Mouse (Mus musculus) heart, postnatal 4 days (tissue): ENCODE results near the gene Ccdc146. TPM values are rescaled to one million over a fixed set of nuclear protein-coding genes. Genes with fewer than 3 reads are reported as not detected.

Experiments
- DNase-seq: peaks from one replicate; pipeline ENCODE4 v3.0.0; 2021
- total RNA-seq, 2 experiments: library from RNA; stranded (reverse); gene quantifications; 2 replicates each; pipeline ENCODE4 v1.2.3; 2021

The Ccdc146 gene
- total RNA-seq, 2 experiments from 2014 or later = 3.6 to 3.9 TPM

DNA sequence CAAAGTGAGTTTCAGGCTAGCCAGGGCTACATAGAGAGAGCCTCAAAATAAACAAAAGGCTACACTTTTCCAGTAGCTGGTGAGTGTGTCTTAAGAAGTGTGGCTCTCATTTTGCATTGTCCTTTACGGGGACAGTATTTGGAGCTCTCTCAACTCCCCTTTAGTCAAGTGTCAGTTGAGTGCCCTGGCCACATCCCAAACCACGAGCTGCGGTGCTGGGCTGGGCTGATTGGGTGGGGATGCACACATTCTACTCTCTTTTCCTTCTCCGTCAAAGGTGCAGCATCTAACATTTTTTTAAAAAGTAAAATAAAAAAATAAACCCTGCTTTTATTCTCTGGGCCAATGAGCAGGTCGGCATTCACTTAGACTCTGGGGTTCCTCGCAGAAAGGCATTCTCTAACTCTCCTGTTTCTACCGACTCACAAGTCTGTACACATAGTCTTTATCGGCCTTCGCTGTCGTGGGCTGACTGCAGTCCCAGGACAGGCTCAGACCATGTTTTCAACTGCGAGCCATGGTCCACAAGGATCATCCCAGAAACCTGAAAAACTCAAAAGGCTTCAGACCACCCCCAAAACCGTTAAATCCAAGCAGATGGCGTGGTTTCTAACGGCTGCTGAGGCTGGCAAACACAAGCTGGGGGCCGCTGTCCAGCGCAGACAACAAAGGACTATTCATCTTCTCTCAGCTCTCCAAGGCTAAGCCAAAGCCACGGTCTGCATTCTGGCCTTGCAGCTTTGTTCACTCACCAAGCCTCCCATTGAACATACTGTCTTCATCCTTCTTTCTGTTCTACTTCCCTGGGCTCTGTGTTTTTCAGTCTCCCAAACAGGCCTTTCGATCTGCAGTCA, 161.0 kb downstream of the Ccdc146 start:
- peak; percentile 42 for DNase-seq

DNA sequence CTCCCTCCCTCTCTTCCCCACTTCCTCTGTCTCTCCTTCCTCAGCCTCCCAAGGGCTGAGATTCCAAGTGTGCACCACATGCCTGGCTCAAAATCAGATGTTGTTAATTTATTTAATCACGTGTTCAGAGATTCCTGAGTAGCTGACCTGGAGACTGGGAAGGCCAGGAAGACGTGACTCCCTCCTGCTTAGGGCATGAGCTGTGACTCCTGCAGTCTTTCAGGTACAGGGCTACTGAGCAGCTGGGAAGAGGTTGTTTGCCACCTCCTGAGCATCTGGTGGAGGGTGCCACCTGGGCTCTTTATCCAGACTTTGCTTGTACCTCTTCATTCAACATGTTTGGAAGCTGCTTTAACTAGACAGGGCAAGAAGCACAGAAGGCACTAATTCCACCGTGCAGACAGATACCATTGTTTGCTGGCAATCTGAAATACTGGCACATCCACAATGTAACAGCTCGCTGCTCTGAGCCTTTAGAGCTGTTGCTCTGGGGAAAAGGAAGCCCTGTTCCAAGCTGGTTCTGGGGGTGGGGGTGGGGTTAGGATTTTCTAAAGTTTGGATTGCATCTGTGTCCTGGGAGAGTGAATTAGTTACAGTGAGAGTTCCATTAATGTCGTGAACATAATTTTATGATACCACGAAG, 163.2 kb downstream of the Ccdc146 start:
- no peak for DNase-seq

DNA sequence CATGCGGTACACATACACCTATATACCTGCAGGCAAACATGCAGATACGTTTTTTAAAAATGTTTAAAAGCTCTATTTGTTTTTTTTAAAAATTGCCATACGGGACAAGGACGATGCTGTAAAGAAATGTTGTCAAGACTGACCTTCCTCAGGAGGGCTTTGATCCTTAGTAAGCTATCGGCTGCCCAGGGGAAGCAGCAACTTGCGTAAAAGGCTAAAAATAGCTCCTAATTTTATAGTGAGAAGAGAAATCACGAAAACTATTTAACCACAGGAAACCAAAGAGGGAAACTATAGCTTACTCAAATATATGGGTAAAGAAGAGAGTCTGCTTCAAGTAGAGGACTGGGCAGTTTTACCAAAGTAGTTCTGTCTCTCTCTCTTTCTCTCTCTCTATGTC, 163.7 kb downstream of the Ccdc146 start:
- no peak for DNase-seq

DNA sequence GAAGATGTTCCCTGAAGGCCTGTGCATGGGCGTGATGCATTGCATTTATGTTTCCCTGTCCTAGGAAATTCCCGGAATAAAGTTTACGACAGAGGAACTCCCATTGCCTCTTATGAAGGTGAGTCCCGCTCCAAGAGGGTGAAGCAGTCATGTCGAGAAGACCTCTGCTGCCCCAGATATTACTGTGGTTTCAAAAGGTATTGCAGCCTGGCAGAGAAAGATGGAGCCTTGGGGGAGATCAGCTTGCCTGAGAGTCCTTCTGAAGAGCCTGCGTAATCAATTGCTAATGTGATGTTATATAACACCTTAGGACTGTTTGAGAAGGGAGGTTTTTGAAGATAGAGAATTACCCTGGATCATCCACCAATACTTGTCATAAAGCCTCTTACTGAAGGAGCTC, 166.7 kb downstream of the Ccdc146 start:
- no peak for DNase-seq

DNA sequence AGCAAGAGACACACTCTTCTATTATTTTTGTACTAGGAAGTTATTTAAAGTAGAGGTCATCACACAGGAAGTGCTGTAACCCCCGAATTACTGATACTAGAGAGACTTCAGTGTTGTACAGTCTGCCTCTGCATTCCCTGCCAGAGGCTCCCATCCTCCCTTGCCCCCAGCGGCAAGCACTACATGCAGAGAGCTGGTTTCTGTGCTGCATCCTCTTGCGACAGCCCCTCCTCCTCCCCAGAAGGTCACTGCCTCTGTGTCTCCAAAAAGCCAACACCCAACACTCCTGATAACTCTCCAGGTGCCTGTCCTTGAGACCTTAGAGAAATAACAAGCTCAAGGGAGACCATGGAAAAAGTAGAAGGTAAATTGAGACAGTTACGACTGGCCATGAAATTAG, 167.4 kb downstream of the Ccdc146 start:
- no peak for DNase-seq

DNA sequence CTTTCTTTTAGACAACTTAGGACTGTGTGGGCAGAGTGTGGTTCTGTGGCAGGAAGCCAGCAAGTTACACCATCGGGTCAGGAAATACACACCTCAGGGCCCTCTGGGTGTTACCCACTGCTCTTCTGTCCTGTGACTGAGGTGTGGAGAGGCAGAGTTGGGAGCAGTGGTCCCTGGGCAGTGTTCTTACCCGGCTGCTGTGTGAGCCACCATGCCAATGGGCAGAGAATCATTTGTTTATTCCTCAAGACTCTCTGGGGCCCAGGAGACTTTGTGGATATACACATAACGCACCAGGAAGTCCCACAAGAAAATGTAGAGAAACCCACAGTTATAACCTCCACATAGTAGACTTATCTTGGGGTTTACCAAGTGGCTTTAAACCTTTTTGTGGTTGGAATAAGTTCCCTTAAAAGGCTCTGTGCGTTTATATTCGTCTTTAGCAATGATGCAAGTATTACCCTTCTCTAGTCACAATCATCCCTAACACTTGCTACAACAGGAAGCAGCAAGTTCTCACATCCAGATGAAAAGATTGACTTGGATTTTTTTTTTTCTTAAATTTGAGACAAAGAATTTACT, 168.8 kb downstream of the Ccdc146 start:
- DNase-seq = no peak

DNA sequence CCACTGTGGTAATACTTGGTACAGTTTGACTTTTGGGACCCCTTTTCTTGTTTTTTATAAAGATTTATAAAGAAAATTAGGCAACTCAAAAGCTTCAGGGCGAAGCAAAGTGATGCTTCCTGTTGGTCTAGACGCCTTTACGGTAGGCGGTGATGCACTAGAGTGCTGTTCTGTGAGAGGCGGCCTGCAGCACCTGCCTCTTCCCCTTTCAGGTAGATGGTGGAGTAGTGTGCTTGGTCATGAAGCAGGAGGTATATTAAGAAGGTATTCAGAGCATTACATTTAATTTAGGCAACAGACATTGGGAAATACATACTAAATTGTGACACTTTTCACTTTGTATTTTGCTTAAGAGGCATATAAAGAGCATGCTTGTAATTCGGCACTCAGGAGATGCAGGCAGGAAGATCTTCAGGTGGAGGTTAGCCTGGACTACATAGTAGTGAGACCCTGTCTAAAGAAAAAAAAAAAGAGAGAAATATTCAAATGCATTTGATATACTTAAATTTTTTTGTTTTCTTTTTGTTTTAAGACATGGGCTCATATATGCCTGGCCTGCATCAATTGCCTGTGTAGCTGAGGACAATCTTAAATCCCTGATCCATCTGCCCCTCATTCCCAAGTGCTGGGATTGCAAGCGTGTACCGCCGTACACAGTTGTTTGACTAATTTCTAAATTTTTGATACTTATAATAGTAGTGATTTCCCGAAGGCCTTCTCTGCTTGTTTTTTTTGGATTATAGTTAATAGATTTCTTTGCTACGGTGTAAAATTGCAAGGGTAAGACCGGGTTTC, 169.5 kb downstream of the Ccdc146 start:
- no peak for DNase-seq

DNA sequence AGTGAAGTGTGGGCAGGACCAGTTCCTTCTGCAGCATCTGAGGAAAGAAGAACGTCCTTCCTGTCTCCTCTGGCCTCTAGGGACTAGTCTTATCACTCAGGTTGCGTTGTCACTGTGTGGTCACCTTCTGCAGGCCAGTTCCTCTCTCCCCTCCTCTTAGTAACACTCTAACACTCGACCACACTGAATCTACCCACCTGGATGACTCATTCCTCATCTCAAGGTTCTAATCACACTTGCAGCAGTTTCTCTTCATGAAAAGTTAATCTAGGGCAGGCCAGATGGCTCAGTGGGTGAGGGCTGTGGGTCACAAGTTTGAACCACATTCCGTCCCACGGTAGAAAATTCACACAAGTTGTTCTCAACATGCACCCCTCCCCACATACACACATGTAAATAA, 175.6 kb downstream of the Ccdc146 start:
- no peak for DNase-seq

DNA sequence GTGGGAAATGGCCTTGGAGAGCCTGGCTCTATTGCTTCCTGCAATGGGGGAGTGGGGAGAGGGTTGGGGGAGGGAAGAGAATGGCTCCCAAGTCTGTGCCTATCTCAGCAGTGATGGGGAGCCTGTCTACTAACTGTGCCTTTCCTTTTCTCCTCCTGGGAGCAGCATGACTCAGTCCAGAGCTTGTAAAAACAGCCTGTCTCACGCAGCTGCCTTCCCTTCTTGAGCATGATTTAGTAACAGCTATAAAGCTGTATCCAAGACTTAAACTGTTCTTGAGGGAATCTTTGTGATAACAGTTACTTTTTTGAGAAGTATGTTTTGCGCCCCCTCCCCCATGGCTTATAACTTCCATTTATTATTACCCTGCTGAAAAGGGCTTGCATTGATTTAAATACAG, 176.6 kb downstream of the Ccdc146 start:
- no peak for DNase-seq

DNA sequence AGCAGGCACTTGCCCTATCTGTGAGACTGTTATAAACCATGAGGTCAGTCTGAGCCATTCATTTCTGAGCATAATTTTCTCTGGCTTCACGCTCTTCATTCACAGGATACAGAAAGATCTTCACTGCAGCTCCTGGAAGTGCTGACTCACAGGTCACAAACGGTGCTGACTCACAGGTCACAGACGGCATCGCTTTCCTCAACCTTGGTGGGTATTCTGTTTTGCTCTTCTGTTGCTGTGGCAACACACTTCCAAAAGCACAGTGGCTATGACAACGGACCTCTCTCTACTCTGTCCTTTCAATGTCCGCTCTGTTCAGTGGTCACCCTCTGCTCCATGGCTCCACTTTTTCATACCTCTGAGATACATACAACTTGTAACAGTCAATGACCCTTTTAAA, 177.7 kb downstream of the Ccdc146 start:
- no peak for DNase-seq

DNA sequence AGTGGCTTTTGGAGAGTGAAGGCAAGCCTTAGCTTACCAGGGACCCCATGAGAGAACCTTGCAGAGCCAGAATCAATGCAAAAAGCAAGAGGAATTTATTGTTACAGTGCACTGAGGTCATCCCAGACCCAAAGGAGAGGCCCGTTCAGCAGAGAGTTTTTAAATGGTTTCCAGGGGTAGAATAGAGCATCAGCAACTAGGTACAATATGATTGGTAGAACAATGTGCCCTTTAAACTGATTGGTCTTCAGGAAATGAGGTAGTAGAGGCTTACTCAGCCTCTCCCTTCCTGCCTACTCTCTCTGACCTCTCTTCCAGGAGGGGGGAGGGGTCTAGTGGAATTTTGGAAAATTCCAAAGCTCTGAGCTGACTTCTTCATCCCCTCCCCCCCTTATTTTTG, 179.2 kb downstream of the Ccdc146 start:
- no peak for DNase-seq

DNA sequence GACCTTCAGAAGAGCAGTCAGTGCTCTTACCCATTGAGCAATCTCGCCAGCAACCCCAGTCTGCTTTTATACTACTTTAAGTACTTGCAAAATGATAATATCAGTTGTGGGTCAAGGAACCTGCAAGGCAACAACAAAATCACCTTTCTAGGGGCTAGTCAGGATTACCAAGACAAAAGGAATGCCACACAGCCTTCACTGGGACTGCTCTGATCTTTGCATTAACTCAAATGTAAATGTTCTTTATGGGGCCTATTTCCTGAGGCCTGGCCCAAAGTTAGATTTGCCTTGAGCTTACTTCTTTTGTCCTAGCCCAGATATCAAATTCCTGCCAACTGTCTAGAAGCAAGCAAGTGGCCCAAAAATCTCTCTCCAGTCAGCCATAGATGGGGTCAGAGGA, 179.9 kb downstream of the Ccdc146 start:
- no peak for DNase-seq

Other genes starting within 250 kb of the Ccdc146 start
- gene Gsap, start 238.4 kb downstream of the Ccdc146 start, total RNA-seq = 1 to 10 TPM; 4.1 to 5.7 TPM
- 10 to 100 TPM; 49.3 to 50.0 TPM for gene Fgl2, start 52.0 kb downstream of the Ccdc146 start, total RNA-seq
- 1 to 10 TPM; 7.7 to 8.6 TPM for gene Fam185a, start 281 bp upstream of the Ccdc146 start, total RNA-seq
- gene Lrrc17, start 118.9 kb upstream of the Ccdc146 start, total RNA-seq = 10 to 100 TPM; 16.0 to 17.8 TPM
- under 1 TPM; 0.09 to 0.12 TPM for gene Fbxl13, start 221.0 kb upstream of the Ccdc146 start, total RNA-seq
- 10 to 100 TPM; 17.6 to 17.7 TPM for gene Armc10, start 221.1 kb upstream of the Ccdc146 start, total RNA-seq